Mouse (Mus musculus) midbrain, embryonic 11.5 days (tissue): ENCODE results near the gene Tmem258. TPM values are rescaled to one million over a fixed set of nuclear protein-coding genes. Genes with fewer than 3 reads are reported as not detected.

Experiments used
- ATAC-seq: fragments of 200-750 bp; cut with Nextera tagmentation; 2 replicates; pipeline ENCODE4 v1.8.0; 2017; ENCODE audit warnings: moderate TSS enrichment, moderate library complexity; ENCODE audit not compliant: low FRiP score
- DNase-seq: peaks from one replicate; pipeline ENCODE4 v3.0.0; 2015; ENCODE audit warnings: low spot score; ENCODE audit errors: missing footprints
- H3K27ac ChIP-seq: fragments of 300-500 bp; sonication (generic); 2 replicates; pipeline ENCODE4 v1.5.1; 2014; ENCODE audit warnings: low read depth, low read length
- H3K27me3 ChIP-seq: fragments of 300-500 bp; sonication (generic); 2 replicates; pipeline ENCODE4 v1.6.1; 2014; ENCODE audit warnings: mild to moderate bottlenecking, low read length, moderate library complexity, mixed read lengths; ENCODE audit not compliant: control insufficient read depth, insufficient read depth
- H3K36me3 ChIP-seq: fragments of 300-500 bp; sonication (generic); 2 replicates; pipeline ENCODE4 v1.6.1; 2014; ENCODE audit warnings: mild to moderate bottlenecking, low read length, moderate library complexity, mixed read lengths; ENCODE audit not compliant: control insufficient read depth, insufficient read depth
- H3K4me1 ChIP-seq: fragments of 300-500 bp; sonication (generic); 2 replicates; pipeline ENCODE4 v1.6.1; 2014; ENCODE audit warnings: low read length; ENCODE audit not compliant: control insufficient read depth, insufficient read depth
- H3K4me2 ChIP-seq: fragments of 300-500 bp; sonication (generic); 2 replicates; pipeline ENCODE4 v1.6.1; 2014; ENCODE audit warnings: mild to moderate bottlenecking, moderate library complexity
- H3K4me3 ChIP-seq: fragments of 300-500 bp; sonication (generic); 2 replicates; pipeline ENCODE4 v1.5.1; 2014; ENCODE audit warnings: low read depth, low read length
- H3K9ac ChIP-seq: fragments of 300-500 bp; sonication (generic); 2 replicates; pipeline ENCODE4 v1.6.1; 2014; ENCODE audit warnings: low read length
- H3K9me3 ChIP-seq: fragments of 300-500 bp; sonication (generic); 2 replicates; pipeline ENCODE4 v1.6.1; 2016; ENCODE audit warnings: low read length; ENCODE audit not compliant: control insufficient read depth
- WGBS: fragments of 180-500 bp; shearing (Covaris S2); extraction: QIAGEN DNeasy Blood & Tissue Kit; methylation state at CpG from one replicate; pipeline ENCODE4 v1.1.7; 2014; 5-methylcytosine and 5-hydroxymethylcytosine counted together
- polyA plus RNA-seq: library from polyadenylated mRNA; unstranded; fragments of >200 nt; fragmentation: Nextera tagmentation; extraction: Ambion mirVana; gene quantifications from 2 replicates; pipeline ENCODE4 v1.2.1, GENCODE M21; 2014

The Tmem258 gene
- polyA plus RNA-seq, 1 experiment from 2014 or later = 352 TPM

GRCm38 (mm10) chr19:10182142-10182541 is 21.7 kb upstream of the Tmem258 start:
- peak overlapping the region; percentile 66 for H3K4me2 ChIP-seq
- WGBS = 38% methylated on average over 7 of the region's 7 CpGs
- no peaks in the 10 kb centered on the region for H3K27me3 ChIP-seq
- DNase-seq = no peak
- peaks cover 10% of the 10 kb centered on the region; the same call in 1 of the 2 replicates for H3K36me3 ChIP-seq
- peak overlapping the region; percentile 55 for H3K4me3 ChIP-seq
- no peak; the same call in 1 of the 2 replicates for ATAC-seq
- peak overlapping the region; percentile 49; the same call in 1 of the 2 replicates for H3K27ac ChIP-seq
- H3K9ac ChIP-seq = no peak overlapping the region; the same call in 1 of the 2 replicates
- H3K9me3 ChIP-seq = no peaks in the 10 kb centered on the region
- peaks cover 12% of the 10 kb centered on the region for H3K4me1 ChIP-seq

GRCm38 (mm10) chr19:10182670-10183298 is 21.0 kb upstream of the Tmem258 start, which contains the start of gene Fads1:
Fads1 (plus strand) TSS chr19:10182888.
- DNase-seq = peak; percentile 99
- H3K4me3 ChIP-seq = peak within 1 kb of the TSS; percentile 55
- WGBS = under 1% methylated on average over 70 of the region's 70 CpGs

GRCm38 (mm10) chr19:10183299-10183983 is 20.4 kb upstream of the Tmem258 start:
- Histone ChIP-seq H3K9ac (peak overlapping the region; percentile 90), H3K4me3 (peak overlapping the region; percentile 55), H3K4me2 (peak overlapping the region; percentile 66), H3K27me3 (no peaks in the 10 kb centered on the region), H3K4me1 (peaks cover 12% of the 10 kb centered on the region), H3K9me3 (no peaks in the 10 kb centered on the region), H3K27ac (peak overlapping the region; percentile 86), H3K36me3 (peaks cover 14% of the 10 kb centered on the region)
- DNase-seq (no peak), ATAC-seq (peak; percentile 64)
- WGBS = under 1% methylated on average over 35 of the region's 35 CpGs

More at GRCm38 (mm10) chr19:10182670-10183298, 21.0 kb upstream of the Tmem258 start, which contains the start of gene Fads1:
- H3K27ac ChIP-seq = peak within 1 kb of the TSS; percentile 86
- H3K4me1 ChIP-seq = peaks cover 12% of the 10 kb centered on the region
- ATAC-seq = peak; percentile 98
- peak within 1 kb of the TSS; percentile 66 for H3K4me2 ChIP-seq
- no peaks in the 10 kb centered on the region for H3K27me3 ChIP-seq
- peaks cover 12% of the 10 kb centered on the region; the same call in 1 of the 2 replicates for H3K36me3 ChIP-seq
- no peaks in the 10 kb centered on the region for H3K9me3 ChIP-seq
- peak within 1 kb of the TSS; percentile 90 for H3K9ac ChIP-seq

- Histone ChIP-seq H3K27ac (peak overlapping the region; percentile 86), H3K4me2 (peak overlapping the region; percentile 66), H3K4me1 (peaks cover 12% of the 10 kb centered on the region), H3K27me3 (no peaks in the 10 kb centered on the region), H3K4me3 (peak overlapping the region; percentile 55), H3K9me3 (no peaks in the 10 kb centered on the region), H3K9ac (peak overlapping the region; percentile 90), H3K36me3 (peaks cover 21% of the 10 kb centered on the region)
- 10% methylated on average over 12 of the region's 12 CpGs for WGBS
- ATAC-seq (0 out of 2 replicates have a peak, but pooled peaks have one; percentile 25), DNase-seq (no peak)
Measured at GRCm38 (mm10) chr19:10184096-10184495, 19.7 kb upstream of the Tmem258 start.

GRCm38 (mm10) chr19:10185876-10186275 is 17.9 kb upstream of the Tmem258 start:
- no peak overlapping the region for H3K4me2 ChIP-seq
- no peak for ATAC-seq
- DNase-seq = no peak
- H3K9ac ChIP-seq = no peak overlapping the region
- H3K36me3 ChIP-seq = peaks cover 37% of the 10 kb centered on the region
- no peaks in the 10 kb centered on the region for H3K27me3 ChIP-seq
- H3K9me3 ChIP-seq = no peaks in the 10 kb centered on the region
- H3K4me1 ChIP-seq = peaks cover 12% of the 10 kb centered on the region
- no peak overlapping the region for H3K4me3 ChIP-seq
- no peak overlapping the region for H3K27ac ChIP-seq
- WGBS = 94% methylated on average over 3 of the region's 3 CpGs

- 94% methylated on average over 8 of the region's 8 CpGs for WGBS
- DNase-seq (no peak), ATAC-seq (no peak)
- no peaks in the 10 kb centered on the region for H3K27me3 ChIP-seq
- H3K9me3 ChIP-seq = no peaks in the 10 kb centered on the region
- H3K27ac ChIP-seq = no peak overlapping the region
- H3K36me3 ChIP-seq = peaks cover 40% of the 10 kb centered on the region
- H3K9ac ChIP-seq = no peak overlapping the region
- H3K4me3 ChIP-seq = no peak overlapping the region
- H3K4me2 ChIP-seq = no peak overlapping the region
- H3K4me1 ChIP-seq = peaks cover 12% of the 10 kb centered on the region
Measured at GRCm38 (mm10) chr19:10186569-10186968, 17.2 kb upstream of the Tmem258 start.

GRCm38 (mm10) chr19:10188281-10188811 is 15.5 kb upstream of the Tmem258 start:
- DNase-seq (no peak), ATAC-seq (no peak)
- H3K4me3 ChIP-seq = no peak overlapping the region
- H3K27me3 ChIP-seq = no peaks in the 10 kb centered on the region
- H3K4me1 ChIP-seq = peaks cover 12% of the 10 kb centered on the region
- no peak overlapping the region for H3K27ac ChIP-seq
- H3K4me2 ChIP-seq = no peak overlapping the region
- H3K9ac ChIP-seq = no peak overlapping the region
- no peaks in the 10 kb centered on the region for H3K9me3 ChIP-seq
- H3K36me3 ChIP-seq = peaks cover 56% of the 10 kb centered on the region
- WGBS = 86% methylated on average over 10 of the region's 10 CpGs

GRCm38 (mm10) chr19:10189022-10189421 is 14.8 kb upstream of the Tmem258 start:
- ATAC-seq (no peak), DNase-seq (no peak)
- no peak overlapping the region for H3K27ac ChIP-seq
- H3K9ac ChIP-seq = no peak overlapping the region
- H3K4me3 ChIP-seq = no peak overlapping the region
- H3K4me2 ChIP-seq = no peak overlapping the region
- 92% methylated on average over 6 of the region's 6 CpGs for WGBS
- H3K4me1 ChIP-seq = peaks cover 10% of the 10 kb centered on the region
- no peaks in the 10 kb centered on the region for H3K27me3 ChIP-seq
- H3K36me3 ChIP-seq = peaks cover 62% of the 10 kb centered on the region
- H3K9me3 ChIP-seq = no peaks in the 10 kb centered on the region

GRCm38 (mm10) chr19:10189940-10190339 is 13.9 kb upstream of the Tmem258 start:
- WGBS = 95% methylated on average over 8 of the region's 8 CpGs
- peaks cover 69% of the 10 kb centered on the region for H3K36me3 ChIP-seq

More at GRCm38 (mm10) chr19:10189940-10190339, 13.9 kb upstream of the Tmem258 start:
- Histone ChIP-seq H3K4me3 (no peak overlapping the region), H3K4me1 (peaks cover 1% of the 10 kb centered on the region; the same call in 1 of the 2 replicates), H3K27me3 (no peaks in the 10 kb centered on the region), H3K27ac (no peak overlapping the region), H3K4me2 (no peak overlapping the region), H3K9ac (no peak overlapping the region), H3K9me3 (no peaks in the 10 kb centered on the region)
- DNase-seq (no peak), ATAC-seq (no peak)
